Mouse (Mus musculus) MEL (cell line): ENCODE data around the gene Dusp19. TPM values are rescaled to one million over a fixed set of nuclear protein-coding genes. Genes with fewer than 3 reads are reported as not detected.

Experiments
- DNase-seq: peaks from one replicate; pipeline ENCODE4 v3.0.0; 2011; ENCODE audit warnings: low read depth, low spot score
- H3K27ac ChIP-seq: 2 replicates; pipeline ENCODE4 v1.5.1; 2012; ENCODE audit warnings: low read depth, mild to moderate bottlenecking, control low read depth, low read length, moderate library complexity; ENCODE audit not compliant: control insufficient read depth
- H3K27me3 ChIP-seq, 2 experiments: fragments of 150-350 bp in 1 of 2; sonication (generic) in 1 of 2; 2 replicates each; pipeline ENCODE4 v1.6.1; 2012; ENCODE audit warnings: low read length in 2 of 2, mild to moderate bottlenecking in 2 of 2, improper control_type of control experiment in 1 of 2, moderate library complexity in 1 of 2; ENCODE audit not compliant: insufficient read depth in 2 of 2, control insufficient read depth in 1 of 2
- H3K36me3 ChIP-seq, 2 experiments: 2 replicates each; pipeline ENCODE4 v1.6.1; 2012 to 2014; ENCODE audit warnings: low read length in 2 of 2, improper control_type of control experiment in 1 of 2, inconsistent platforms in 1 of 2, mild to moderate bottlenecking in 1 of 2; ENCODE audit not compliant: insufficient read depth in 2 of 2, control insufficient read depth in 1 of 2
- H3K4me1 ChIP-seq, 2 experiments: fragments of 150-350 bp in 1 of 2; sonication (generic) in 1 of 2; 2 replicates each; pipeline ENCODE4 v1.6.1; 2012; ENCODE audit warnings: low read length in 2 of 2, improper control_type of control experiment in 1 of 2, mild to moderate bottlenecking in 1 of 2; ENCODE audit not compliant: insufficient read depth in 2 of 2, control insufficient read depth in 1 of 2
- H3K4me3 ChIP-seq, 2 experiments: fragments of 150-350 bp in 1 of 2; sonication (generic) in 1 of 2; 2 replicates each; pipeline ENCODE4 v1.5.1; 2012; ENCODE audit warnings: low read depth in 2 of 2, low read length in 2 of 2, mild to moderate bottlenecking in 2 of 2, moderate library complexity in 2 of 2, control low read depth in 1 of 2, improper control_type of control experiment in 1 of 2; ENCODE audit not compliant: control insufficient read depth in 1 of 2, insufficient read depth in 1 of 2
- H3K79me2 ChIP-seq: 2 replicates; pipeline ENCODE4 v1.6.1; 2012; ENCODE audit warnings: mild to moderate bottlenecking, low read length, moderate library complexity; ENCODE audit not compliant: control insufficient read depth, poor library complexity, insufficient read depth
- H3K9ac ChIP-seq: 2 replicates; pipeline ENCODE4 v1.6.1; 2012; ENCODE audit warnings: low read depth, mild to moderate bottlenecking, control low read depth, low read length, moderate library complexity; ENCODE audit not compliant: control insufficient read depth, poor library complexity, severe bottlenecking
- H3K9me3 ChIP-seq: fragments of 150-350 bp; sonication (generic); replicated peaks from 2 replicates; pipeline ENCODE4 v1.6.1; 2012; ENCODE audit warnings: mild to moderate bottlenecking, low read length, improper control_type of control experiment, moderate library complexity; ENCODE audit not compliant: insufficient read depth
- BHLHE40 ChIP-seq: IDR thresholded peaks from 2 replicates; pipeline ENCODE4 v1.6.1; 2012; ENCODE audit warnings: low read depth, mild to moderate bottlenecking, inconsistent platforms, low read length, improper control_type of control experiment, borderline replicate concordance
- CHD1 ChIP-seq: IDR thresholded peaks from 2 replicates; pipeline ENCODE4 v1.6.1; 2012; ENCODE audit warnings: low read depth, mild to moderate bottlenecking, inconsistent platforms, low read length, improper control_type of control experiment
- EP300 ChIP-seq, 2 experiments: IDR thresholded peaks; 2 replicates each; pipeline ENCODE4 v1.6.1; 2011; ENCODE audit warnings: improper control_type of control experiment in 2 of 2, low read length in 2 of 2, low read depth in 1 of 2, mild to moderate bottlenecking in 1 of 2
- GABPA ChIP-seq: IDR thresholded peaks from 2 replicates; pipeline ENCODE4 v1.6.1; 2012; ENCODE audit warnings: low read depth, mild to moderate bottlenecking, inconsistent platforms, low read length, improper control_type of control experiment, moderate library complexity
- HCFC1 ChIP-seq: IDR thresholded peaks from 2 replicates; pipeline ENCODE4 v1.6.1; 2012; ENCODE audit warnings: low read depth, mild to moderate bottlenecking, inconsistent platforms, low read length, improper control_type of control experiment, moderate library complexity
- MAFK ChIP-seq: IDR thresholded peaks from 2 replicates; pipeline ENCODE4 v1.6.1; 2011; ENCODE audit warnings: low read depth, mild to moderate bottlenecking, low read length, improper control_type of control experiment, borderline replicate concordance
- MAX ChIP-seq: IDR thresholded peaks from 2 replicates; pipeline ENCODE4 v1.6.1; 2011; ENCODE audit warnings: low read length, improper control_type of control experiment
- MEF2A ChIP-seq: IDR thresholded peaks from 2 replicates; pipeline ENCODE4 v1.6.1; 2014; ENCODE audit warnings: low read depth, mild to moderate bottlenecking, inconsistent platforms, low read length, improper control_type of control experiment; ENCODE audit not compliant: poor library complexity, insufficient replicate concordance, severe bottlenecking; ENCODE audit errors: extremely low read depth
- NELFE ChIP-seq: IDR thresholded peaks from 2 replicates; pipeline ENCODE4 v1.6.1; 2011; ENCODE audit warnings: low read depth, low read length, improper control_type of control experiment
- POLR2AphosphoS2 ChIP-seq: IDR thresholded peaks from 2 replicates; pipeline ENCODE4 v1.6.1; 2011; ENCODE audit warnings: low read length, improper control_type of control experiment
- RAD21 ChIP-seq: IDR thresholded peaks from 2 replicates; pipeline ENCODE4 v1.6.1; 2011; ENCODE audit warnings: mild to moderate bottlenecking, low read depth, low read length, improper control_type of control experiment
- RCOR1 ChIP-seq: IDR thresholded peaks from 2 replicates; pipeline ENCODE4 v1.6.1; 2012; ENCODE audit warnings: low read depth, mild to moderate bottlenecking, inconsistent platforms, low read length, improper control_type of control experiment
- TAL1 ChIP-seq: IDR thresholded peaks from 2 replicates; pipeline ENCODE4 v1.6.1; 2012; ENCODE audit warnings: mild to moderate bottlenecking, inconsistent platforms, low read length, moderate library complexity, mixed read lengths
- TBP ChIP-seq: IDR thresholded peaks from 2 replicates; pipeline ENCODE4 v1.8.0; 2011; ENCODE audit warnings: low read depth, low read length, improper control_type of control experiment
- UBTF ChIP-seq: IDR thresholded peaks from 2 replicates; pipeline ENCODE4 v1.6.1; 2012; ENCODE audit warnings: low read depth, mild to moderate bottlenecking, inconsistent platforms, low read length, improper control_type of control experiment, moderate library complexity, borderline replicate concordance; ENCODE audit not compliant: insufficient read depth
- polyA plus RNA-seq, 2 experiments: library from polyadenylated mRNA; stranded (reverse) in 1 of 2; unstranded in 1 of 2; fragments of >175 nt in 1 of 2; fragments of >200 nt in 1 of 2; gene quantifications; 2 replicates each; pipeline versions ENCODE4 v1.2.1 to v1.2.4; 2012; ENCODE audit warnings: low replicate concordance in 2 of 2, low read depth in 1 of 2; ENCODE audit not compliant: insufficient read length in 2 of 2, insufficient read depth in 1 of 2, missing spikeins in 1 of 2
- total RNA-seq: library from RNA; depleted of rRNA; stranded (reverse); fragments of 300-350 nt; gene quantifications from 2 replicates; pipeline ENCODE4 v1.2.3, GENCODE M21; 2012

The Dusp19 gene
- total and polyA plus RNA-seq, 3 experiments = 14.9 to 16.1 TPM; not detected in 1

DNA sequence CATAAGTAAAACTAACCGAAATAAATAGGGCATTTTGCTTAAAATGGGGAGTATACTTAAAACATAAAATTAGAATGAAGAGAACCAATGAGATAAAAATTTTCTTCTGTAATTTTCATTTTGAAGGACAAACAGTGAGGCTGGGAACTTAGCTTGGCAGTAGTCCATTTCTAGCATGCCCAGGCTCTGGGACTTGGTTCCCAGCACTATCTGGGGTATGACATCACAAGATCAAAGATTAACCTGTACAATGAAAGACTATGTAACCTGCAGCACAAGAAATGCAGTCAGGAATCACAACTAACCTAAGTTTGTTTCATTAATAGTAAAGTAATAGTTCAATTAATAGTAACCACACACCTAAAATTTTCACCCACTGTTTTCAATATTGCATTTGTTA is 39.6 kb upstream of the Dusp19 start:
- Histone ChIP-seq H3K9ac (no peak overlapping the region), H3K4me1 (peaks cover 3 to 9% of the 10 kb centered on the region in 2 experiments), H3K36me3 (peaks cover 0 to 3% of the 10 kb centered on the region in 2 experiments; a peak in 2 of 4 replicates), H3K9me3 (no peaks in the 10 kb centered on the region), H3K4me3 (no peak overlapping the region), H3K27me3 (peaks cover 0 to 3% of the 10 kb centered on the region in 2 experiments; a peak in 1 of 4 replicates), H3K79me2 (peaks cover 1% of the 10 kb centered on the region), H3K27ac (no peak overlapping the region)
- no peak for TF ChIP-seq HCFC1
- no peak for TF ChIP-seq MEF2A
- no peak for DNase-seq

DNA sequence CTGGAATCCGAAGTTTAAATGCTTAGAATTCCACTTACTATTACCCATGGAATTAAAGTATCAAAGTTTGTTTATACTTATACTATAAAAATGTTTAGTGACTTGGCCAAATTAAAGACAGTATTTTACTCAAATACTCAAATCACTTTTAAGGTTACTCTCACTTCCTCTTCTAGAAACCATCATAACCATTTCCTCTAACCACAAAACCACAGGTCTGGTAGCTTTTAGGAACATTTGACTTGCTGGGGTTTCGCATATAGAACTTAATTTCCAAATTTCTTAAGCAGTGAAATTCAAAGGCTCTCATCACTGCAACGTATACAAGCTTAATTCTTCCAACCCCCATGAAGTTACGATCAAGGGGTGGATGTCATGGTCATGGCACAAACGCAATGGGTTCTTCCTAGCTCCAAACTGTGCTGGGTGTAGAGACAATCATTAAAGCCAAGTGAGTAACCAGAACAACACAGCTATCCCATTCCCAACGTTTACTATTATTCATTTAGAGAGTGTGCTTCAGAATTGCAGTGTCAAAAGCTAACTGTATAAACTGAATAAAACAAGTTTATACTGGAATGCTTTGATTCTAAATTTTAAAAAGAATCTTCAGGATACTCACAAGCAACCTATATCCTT is 37.5 kb upstream of the Dusp19 start:
- Histone ChIP-seq H3K79me2 (peaks cover 1% of the 10 kb centered on the region), H3K4me3 (no peak overlapping the region), H3K9ac (no peak overlapping the region), H3K36me3 (peaks cover 0 to 3% of the 10 kb centered on the region in 2 experiments; a peak in 2 of 4 replicates), H3K27ac (no peak overlapping the region), H3K4me1 (peaks cover 3 to 9% of the 10 kb centered on the region in 2 experiments), H3K27me3 (peaks cover 0 to 5% of the 10 kb centered on the region in 2 experiments; a peak in 3 of 4 replicates), H3K9me3 (no peaks in the 10 kb centered on the region)
- DNase-seq = peak; percentile 75
- TF ChIP-seq EP300 (IDR thresholded peaks at IDR 0.05; ENCODE audit: low read depth in 1 of 2, low read length in 2 of 2) (peak in 1 of 2 experiments; percentile 31; a peak in 1 of 4 replicates), BHLHE40 (peak; percentile 30; the same call in 1 of the 2 replicates), GABPA (no peak), MAFK (peak; percentile 78), RCOR1 (peak; percentile 99), RAD21 (no peak)

DNA sequence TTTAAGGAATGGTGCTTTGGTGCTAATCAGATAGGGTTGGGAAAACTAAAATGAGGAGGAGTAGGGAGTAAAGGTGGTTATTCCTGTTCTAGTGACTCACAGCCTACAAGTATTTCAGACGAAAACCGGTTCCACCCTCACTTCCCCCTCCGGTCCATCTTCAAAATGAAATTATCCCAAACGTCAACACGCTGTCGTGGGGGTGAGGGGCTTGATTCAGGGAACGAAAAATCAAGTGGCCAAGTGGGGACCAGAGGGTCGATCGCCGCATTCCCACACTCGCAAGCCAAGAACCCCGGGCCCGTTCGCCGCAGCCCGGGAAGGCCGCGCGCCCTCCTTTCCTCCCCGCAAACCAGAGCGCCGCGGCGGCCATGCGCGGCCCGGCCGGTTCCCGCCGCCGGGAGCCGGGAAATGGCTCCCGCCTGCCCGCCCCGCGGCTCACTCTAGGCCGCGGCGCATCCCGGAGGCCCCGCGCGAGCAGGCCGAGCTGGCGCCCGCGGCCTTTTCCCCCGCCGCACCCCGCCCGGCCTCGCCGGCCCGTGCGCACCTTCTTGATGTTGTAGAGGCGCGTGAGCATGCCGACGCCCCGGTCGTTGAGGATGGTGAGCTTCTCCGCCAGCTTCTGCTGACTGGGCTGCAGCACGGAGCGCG is 36.4 kb upstream of the Dusp19 start:
- Histone ChIP-seq H3K4me1 (peaks cover 3 to 9% of the 10 kb centered on the region in 2 experiments), H3K9ac (peak overlapping the region; percentile 79), H3K27me3 (peaks cover 1 to 5% of the 10 kb centered on the region in 2 experiments; a peak in 3 of 4 replicates), H3K36me3 (peaks cover 0 to 3% of the 10 kb centered on the region in 2 experiments; a peak in 2 of 4 replicates), H3K27ac (no peak overlapping the region), H3K4me3 (peak overlapping the region; percentile 74 to 81), H3K9me3 (no peaks in the 10 kb centered on the region), H3K79me2 (peaks cover 1% of the 10 kb centered on the region)
- TF ChIP-seq POLR2AphosphoS2 (no peak), TBP (no peak), MAX (no peak), CHD1 (no peak), BHLHE40 (no peak), NELFE (no peak), UBTF (peak; percentile 72; the same call in 1 of the 2 replicates), HCFC1 (0 out of 2 replicates have a peak, but pooled peaks have one; percentile 18), GABPA (no peak), TAL1 (no peak)
- DNase-seq = peak; percentile 45
